Mouse (Mus musculus): Measurements from ENCODE around the gene Camk2d.

- TF ChIP-seq CTCF (IDR thresholded peaks at IDR 0.05; ENCODE audit: control insufficient read depth, insufficient read depth, low read length): no peak
- no peak for TF ChIP-seq POLR2A (IDR thresholded peaks at IDR 0.05; ENCODE audit: borderline replicate concordance, control insufficient read depth, low read depth, low read length)
Observed at GRCm38 (mm10) chr3:126661920-126662319, 65.8 kb downstream of the Camk2d start.
